Mouse (Mus musculus): ENCODE results near the gene Gm8082. TPM values are rescaled to one million over a fixed set of nuclear protein-coding genes. Genes with fewer than 3 reads are reported as not detected.

Gm8082 gene
- polyA plus RNA-seq (2017; shearing (Covaris generic)), result not detected

GRCm38 (mm10) chr14:42993524-42993923, at the start of gene Gm8082:
Gm8082 (minus strand) TSS chr14:42993624.

GRCm38 (mm10) chr14:43015528-43015927, 22.1 kb upstream of the Gm8082 start, which contains the start of gene Gm10376:
Gm10376 (minus strand) TSS chr14:43015628.

Other genes with a start within 250 kb of the Gm8082 start
- gene Gm3015, start 224.8 kb downstream of the Gm8082 start, polyA plus RNA-seq (2017; shearing (Covaris generic)), result not detected
- not detected for gene Gm10377, start 195.6 kb downstream of the Gm8082 start, polyA plus RNA-seq (2017; shearing (Covaris generic))
- 1 to 10 TPM in 1 of 2 experiments, not detected in 1; 2.1 TPM for gene Gm21977, start 140.1 kb downstream of the Gm8082 start, polyA plus RNA-seq (2017; shearing (Covaris generic))
- not detected for gene Gm10376, start 22.0 kb upstream of the Gm8082 start, polyA plus RNA-seq (2017; shearing (Covaris generic))
- gene Gm8094, start 83.0 kb upstream of the Gm8082 start, polyA plus RNA-seq (2017; shearing (Covaris generic)), result not detected
- gene Gm8104, start 107.0 kb upstream of the Gm8082 start, polyA plus RNA-seq (2017; shearing (Covaris generic)), result not detected
- not detected for gene Gm7233, start 186.2 kb upstream of the Gm8082 start, polyA plus RNA-seq (2017; shearing (Covaris generic))
- gene Gm8122, start 241.7 kb upstream of the Gm8082 start, polyA plus RNA-seq (2017; shearing (Covaris generic)), result not detected

All from inflammation-experienced regulatory T-cells (primary cell).